Mouse (Mus musculus): ENCODE results near the gene Fads3. TPM values are rescaled to one million over a fixed set of nuclear protein-coding genes. Genes with fewer than 3 reads are reported as not detected.

The Fads3 gene
- total RNA-seq (2023; ENCODE audit: inconsistent age) = 0.32 to 1.5 TPM (median 1.0 TPM) in 4 replicates

GRCm38 (mm10) chr19:10041388-10042148 is at the start of gene Fads3:
TSS of gene Fads3 (plus strand) at chr19:10041569.

DNA sequence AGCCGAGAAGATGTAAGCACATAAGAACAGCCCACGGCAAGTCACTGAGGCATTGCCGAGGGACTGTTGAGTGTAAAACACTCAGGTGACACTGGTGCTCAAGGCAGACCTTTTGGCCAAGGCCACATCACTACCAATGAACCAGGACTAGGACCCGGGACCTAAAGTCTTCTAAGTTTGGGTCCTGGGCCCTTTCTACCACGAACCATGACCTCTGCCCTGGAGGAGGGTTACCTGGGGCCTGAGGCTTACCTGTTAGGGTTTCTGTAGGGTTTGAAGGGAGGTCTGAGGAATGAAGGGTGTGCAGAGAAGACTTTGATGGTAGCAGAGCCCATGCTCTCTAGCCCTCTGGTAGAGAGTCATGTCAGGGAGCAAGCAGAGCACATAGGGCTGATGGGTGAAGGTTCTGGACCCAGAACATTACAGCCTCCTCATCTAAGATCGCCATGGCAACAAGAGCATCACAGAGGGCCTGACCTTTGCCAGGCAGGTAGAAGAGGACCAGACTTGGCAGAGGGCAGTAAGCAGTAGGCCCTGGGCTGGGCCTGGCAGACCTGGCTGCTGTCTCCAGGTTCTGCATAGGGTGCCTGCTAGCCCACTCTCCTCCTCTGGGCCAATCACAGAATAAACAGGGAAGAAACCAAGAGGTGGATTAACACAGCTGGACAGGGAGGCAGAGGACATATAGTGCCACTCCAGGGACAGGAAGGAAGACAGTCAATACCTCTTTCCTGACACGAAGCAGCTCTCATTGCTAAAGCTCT is 40.0 kb upstream of the Fads3 start, which contains the start of the genes Best1 and Rab3il1:
Gene Best1, minus strand, starts transcription at position 428 of the 764 bp plus-strand sequence.
Gene Rab3il1, plus strand, starts transcription at position 464 of the 764 bp plus-strand sequence.

GRCm38 (mm10) chr19:10101341-10102053 is 60.1 kb downstream of the Fads3 start, which contains the start of gene Fads2:
TSS of gene Fads2 (minus strand) at chr19:10101746.

Other genes starting within 250 kb of the Fads3 start
- not detected in 4 replicates for gene Scgb2a2, start 194.0 kb upstream of the Fads3 start, total RNA-seq (2023; ENCODE audit: inconsistent age)
- 34.7 to 42.7 TPM (median 40.1 TPM) in 4 replicates for gene Incenp, start 142.0 kb upstream of the Fads3 start, total RNA-seq (2023; ENCODE audit: inconsistent age)
- gene Fth1, start 61.0 kb upstream of the Fads3 start, total RNA-seq (2023; ENCODE audit: inconsistent age) = 2,198 to 2,406 TPM (median 2,302 TPM) in 4 replicates
- gene Best1, start 39.9 kb upstream of the Fads3 start, total RNA-seq (2023; ENCODE audit: inconsistent age) = not detected in 4 replicates
- gene Rab3il1, start 39.9 kb upstream of the Fads3 start, total RNA-seq (2023; ENCODE audit: inconsistent age) = 0.90 to 1.8 TPM (median 1.1 TPM) in 4 replicates
- 0.51 to 1.4 TPM (median 0.86 TPM) in 4 replicates for gene Fads2, start 60.2 kb downstream of the Fads3 start, total RNA-seq (2023; ENCODE audit: inconsistent age)
- 3.8 to 6.3 TPM (median 4.6 TPM) in 4 replicates for gene Fads1, start 141.3 kb downstream of the Fads3 start, total RNA-seq (2023; ENCODE audit: inconsistent age)
- 92.7 to 120 TPM (median 101 TPM) in 4 replicates for gene Tmem258, start 162.4 kb downstream of the Fads3 start, total RNA-seq (2023; ENCODE audit: inconsistent age)
- gene Fen1, start 162.6 kb downstream of the Fads3 start, total RNA-seq (2023; ENCODE audit: inconsistent age) = 26.0 to 35.4 TPM (median 32.3 TPM) in 4 replicates
- 0.13 to 0.18 TPM (median 0.16 TPM) in 3 of 4 replicates, not detected in the other for gene Myrf, start 199.2 kb downstream of the Fads3 start, total RNA-seq (2023; ENCODE audit: inconsistent age)